Mouse (Mus musculus) natural killer cell, adult 2 months (primary cell): ENCODE measurements around the gene Tdrd3.

Experiments
- DNase-seq, 2 experiments: peaks; one replicate each; pipeline ENCODE4 v3.0.0; 2022; ENCODE audit warnings: low spot score in 2 of 2

The Tdrd3 gene

GRCm38 (mm10) chr14:87566211-87566610 is 149.8 kb downstream of the Tdrd3 start:
- no peak for DNase-seq

- no peak for DNase-seq
Measured at GRCm38 (mm10) chr14:87567034-87567461, 150.6 kb downstream of the Tdrd3 start.

DNA sequence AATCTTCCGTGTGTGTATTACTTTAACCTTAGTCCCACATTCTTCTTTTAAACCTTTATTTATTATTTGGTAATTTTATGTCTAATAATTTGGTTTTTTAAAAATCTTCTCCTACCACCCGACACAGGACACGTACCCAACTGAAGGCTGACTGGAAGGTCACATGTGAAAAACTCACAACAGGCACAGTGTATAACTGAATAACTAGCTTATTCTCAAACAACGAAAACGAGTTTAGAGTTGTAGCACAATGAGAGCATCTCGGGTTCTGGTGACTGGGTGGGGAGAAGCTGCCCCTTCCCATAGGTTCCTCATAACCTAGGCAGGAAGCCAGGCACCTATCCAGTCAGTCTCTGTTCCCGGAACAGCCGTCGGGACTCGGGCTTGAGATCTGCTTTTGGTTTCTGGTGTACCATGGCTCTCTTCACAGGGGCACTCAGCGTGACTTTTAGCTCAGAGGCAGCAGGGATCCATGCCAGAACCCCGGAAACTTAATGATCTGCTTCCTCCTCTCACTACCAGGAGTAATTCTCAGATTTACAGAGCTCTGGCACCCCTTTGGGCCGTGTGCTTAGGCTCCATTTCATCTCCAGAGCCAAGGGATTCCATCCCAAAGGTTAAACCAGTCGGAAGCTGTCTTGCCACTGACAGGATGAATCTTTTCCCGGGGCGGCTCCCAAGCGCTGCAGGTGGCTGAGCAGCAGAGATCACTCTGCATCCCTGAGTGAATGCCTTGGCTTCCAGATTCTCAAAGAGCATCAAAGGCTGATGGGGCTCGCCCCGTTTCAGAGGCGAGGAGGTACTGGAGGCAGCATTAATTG is 151.4 kb downstream of the Tdrd3 start:
- DNase-seq: no peak

DNA sequence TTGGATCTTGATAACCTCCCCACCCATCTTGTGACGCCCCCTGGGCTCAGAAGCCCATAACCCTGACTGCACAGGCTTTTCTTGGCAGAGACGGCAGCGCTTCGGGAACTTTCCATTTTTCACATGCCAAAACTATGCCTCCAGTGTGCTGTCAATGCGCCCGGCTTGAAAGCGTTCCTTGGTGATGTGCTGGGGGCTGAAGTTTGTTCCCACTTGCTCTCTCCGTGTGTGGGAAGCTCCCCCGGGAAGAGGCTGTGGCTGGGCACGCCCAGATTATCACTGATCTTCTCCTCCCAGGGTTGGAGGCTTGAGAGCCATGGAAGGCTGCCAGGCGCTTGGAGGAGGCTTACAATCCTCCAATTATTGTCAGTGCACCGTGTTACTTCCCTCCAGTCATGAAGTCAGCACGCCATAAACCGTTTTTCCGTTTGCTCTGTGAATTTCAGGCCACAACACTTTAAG is 152.0 kb downstream of the Tdrd3 start:
- DNase-seq: no peak

DNA sequence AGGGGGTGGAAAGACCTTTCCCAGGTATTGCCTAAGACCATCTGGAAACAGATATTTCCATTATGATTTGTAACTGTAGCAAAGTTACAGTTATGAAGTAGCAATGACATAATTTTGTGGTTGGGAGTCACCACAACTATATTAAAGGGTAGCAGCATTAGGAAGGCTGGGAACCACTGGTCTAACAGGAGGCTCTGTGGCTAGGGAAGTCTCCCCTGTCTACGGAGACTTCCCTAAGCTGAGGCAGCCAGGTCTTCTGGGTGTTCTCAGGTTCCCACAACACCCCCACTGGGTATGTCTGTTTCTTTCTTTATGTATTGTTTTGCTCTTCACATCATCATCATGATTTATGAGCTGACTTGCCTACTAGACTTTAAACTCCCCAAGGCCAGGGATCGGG is 153.0 kb downstream of the Tdrd3 start:
- no peak for DNase-seq

GRCm38 (mm10) chr14:87572453-87572852 is 156.0 kb downstream of the Tdrd3 start:
- DNase-seq: no peak

DNA sequence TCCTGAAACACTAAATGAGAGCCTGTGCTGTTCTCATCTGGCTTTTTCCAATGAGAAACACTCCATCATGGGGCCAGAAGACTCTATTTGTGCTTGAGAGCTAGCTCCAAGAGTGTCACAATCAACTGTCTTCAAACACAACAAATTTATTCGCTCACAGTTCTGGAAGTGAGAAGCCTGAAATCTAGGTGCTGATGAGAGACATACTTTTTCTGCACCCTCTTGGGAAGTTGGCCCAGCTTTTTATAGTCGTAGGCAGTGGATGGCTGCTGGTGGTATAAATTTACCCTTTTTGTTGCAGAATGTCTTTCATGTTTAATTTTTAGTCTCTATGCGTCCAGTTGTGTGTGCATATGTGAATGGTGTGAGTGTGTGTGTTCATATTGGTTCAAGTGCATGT is 166.2 kb downstream of the Tdrd3 start:
- no peak for DNase-seq
